Mouse (Mus musculus): ENCODE results near the gene Gna12.

GRCm38 (mm10) chr5:140781886-140782572 lies 48.2 kb downstream of the Gna12 start:
- TF ChIP-seq CTCF (IDR thresholded peaks at IDR 0.05; ENCODE audit: borderline replicate concordance, extremely low read depth, insufficient read depth, insufficient read length) (no peak), POLR2A (IDR thresholded peaks at IDR 0.05; ENCODE audit: borderline replicate concordance, extremely low read depth, insufficient read depth, insufficient read length, poor library complexity, severe bottlenecking) (no peak)
